Mouse (Mus musculus) gastrocnemius, postnatal 14 days (tissue): ENCODE results near the gene H2-Q1. TPM values are rescaled to one million over a fixed set of nuclear protein-coding genes. Genes with fewer than 3 reads are reported as not detected.
"Not testable (repeated sequence)": the region's sequence is repeated elsewhere in the genome, so short reads cannot be mapped to it uniquely, and the experiment has no call there.

ENCODE experiments used
- DNase-seq: peaks from one replicate; pipeline ENCODE4 v3.0.0; 2021; ENCODE audit warnings: mixed read lengths
- intact Hi-C: fragments of 180-260 bp; cut with DNase I; formaldehyde crosslinking; loops from one replicate; pipeline ENCODE4 v1.15.1; 2025; ENCODE audit warnings: low total_unique reads
- total RNA-seq, 2 experiments: library from RNA; stranded (reverse); gene quantifications; 2 replicates each; pipeline ENCODE4 v1.2.3; 2021

Gene H2-Q1
- total RNA-seq, 2 experiments from 2014 or later = 0.18 to 0.47 TPM

- DNase-seq, intact Hi-C loops: not testable (repeated sequence)
These were observed 11.3 kb downstream of the H2-Q1 start for GRCm38 (mm10) chr17:35331546-35331945.

DNA sequence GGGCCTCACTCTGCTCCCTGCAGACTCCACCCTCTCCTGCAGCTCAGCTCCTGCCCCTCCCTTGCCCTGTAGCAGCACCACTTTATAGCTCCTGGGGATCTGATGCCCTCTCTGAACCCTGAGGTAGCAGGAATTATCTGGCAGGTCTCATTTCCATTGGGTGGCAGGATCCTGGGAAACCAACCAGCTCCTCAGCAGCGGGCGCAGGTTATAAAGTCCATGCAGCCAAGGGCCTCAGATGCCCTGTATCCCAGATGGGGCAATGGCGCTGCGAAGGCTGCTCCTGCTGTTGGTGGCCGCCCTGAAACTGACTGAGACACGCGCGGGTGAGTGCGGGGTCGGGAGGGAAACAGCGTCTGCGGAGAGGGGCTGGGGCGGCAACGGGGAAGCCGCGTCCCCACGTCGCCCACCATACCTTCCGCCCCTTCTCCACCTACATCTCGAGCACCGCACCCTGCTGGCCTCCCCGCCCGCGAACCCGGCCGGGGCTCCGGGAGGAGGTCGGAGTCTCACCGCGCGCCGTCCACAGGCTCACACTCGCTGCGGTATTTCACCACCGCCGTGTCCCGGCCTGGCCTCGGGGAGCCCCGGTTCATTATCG, 22.0 kb downstream of the H2-Q1 start, which contains the start of gene H2-Q2:
TSS of gene H2-Q2 (plus strand) at position 172 of the 601 bp plus-strand sequence.
- DNase-seq = no peak
- intact Hi-C loops = no loop called here

GRCm38 (mm10) chr17:35342711-35343476, 22.7 kb downstream of the H2-Q1 start:
- intact Hi-C loops = no loop called here
- no peak for DNase-seq

- intact Hi-C loops, DNase-seq: not testable (repeated sequence)
These were observed 27.5 kb downstream of the H2-Q1 start for GRCm38 (mm10) chr17:35347659-35348058.

DNA sequence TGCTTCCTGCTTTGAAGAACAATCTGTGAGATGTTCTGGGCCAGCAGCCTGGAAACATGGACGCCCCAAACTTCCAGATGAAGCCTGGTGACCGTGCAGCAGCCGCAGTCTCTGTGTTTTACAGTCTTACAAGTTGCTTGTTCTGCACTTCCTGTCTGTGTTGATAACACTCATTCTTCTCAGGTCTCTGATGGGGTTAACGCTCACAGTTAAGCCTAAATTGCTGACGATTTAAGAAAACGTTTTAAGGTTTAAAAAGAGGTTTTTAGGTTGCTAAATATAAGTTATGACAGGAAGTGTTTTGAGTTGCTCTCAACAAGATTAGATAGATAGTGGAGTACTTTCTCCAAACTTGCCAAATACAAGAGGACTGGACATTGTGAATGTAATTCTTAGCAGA, 33.1 kb downstream of the H2-Q1 start:
- intact Hi-C loops, DNase-seq: not testable (repeated sequence)

DNA sequence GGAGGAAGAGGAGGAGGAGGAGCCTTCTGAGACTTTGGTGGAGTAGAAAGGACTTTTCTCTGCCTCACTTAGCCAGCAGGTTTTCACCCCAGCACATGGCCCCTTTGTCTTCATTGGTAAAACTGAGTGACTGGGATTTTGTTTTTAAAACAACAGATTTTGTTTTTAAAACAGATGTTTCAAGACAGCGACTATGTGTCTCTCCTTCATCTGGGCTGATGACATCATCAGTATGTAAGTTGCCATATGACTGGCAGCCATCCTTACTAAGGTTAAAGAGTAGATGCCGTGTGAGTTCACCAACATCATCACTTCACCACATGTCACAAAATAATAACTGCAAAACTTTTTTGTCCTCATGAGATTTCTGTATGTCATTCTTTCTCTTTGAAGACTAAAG, 33.9 kb downstream of the H2-Q1 start:
- intact Hi-C loops = no loop called here

DNA sequence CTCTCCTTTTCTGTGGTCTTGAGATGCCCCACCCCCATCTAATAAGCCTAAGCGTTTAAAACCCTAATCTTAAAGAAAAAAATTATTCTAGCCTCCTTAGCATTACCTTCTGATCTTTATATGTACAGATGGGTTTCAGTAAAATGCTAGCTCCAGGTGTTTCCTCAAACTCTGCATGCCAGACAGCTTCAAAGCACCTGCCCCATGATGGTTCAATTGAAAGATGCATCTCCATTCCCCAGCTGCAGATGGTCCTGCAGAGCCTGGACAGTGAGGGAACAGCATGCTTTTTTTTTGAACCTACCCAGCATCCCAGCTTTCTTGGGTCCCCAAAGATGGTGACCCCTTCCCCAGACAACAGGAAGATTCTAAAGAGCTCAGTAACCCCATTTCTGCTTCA, 36.9 kb downstream of the H2-Q1 start:
- no peak for DNase-seq
- intact Hi-C loops = no loop called here

More for the DNA sequence above, 33.9 kb downstream of the H2-Q1 start:
- no peak for DNase-seq

- intact Hi-C loops = no loop called here
- DNase-seq = no peak
These were observed 38.7 kb downstream of the H2-Q1 start for GRCm38 (mm10) chr17:35358763-35359469.

- intact Hi-C loops = no loop called here
- DNase-seq = no peak
These were observed 39.3 kb downstream of the H2-Q1 start for GRCm38 (mm10) chr17:35359470-35359862.

Other genes with a start within 250 kb of the H2-Q1 start
- not detected for gene Ly6g6e, start 243.5 kb upstream of the H2-Q1 start, total RNA-seq
- gene Ly6g6d, start 242.3 kb upstream of the H2-Q1 start, total RNA-seq = under 1 TPM; 0.64 TPM
- gene Ly6g6f, start 234.8 kb upstream of the H2-Q1 start, total RNA-seq = not detected
- 10 to 100 TPM; 52.8 to 58.5 TPM for gene Abhd16a, start 231.1 kb upstream of the H2-Q1 start, total RNA-seq
- not detected for gene Ly6g5c, start 212.1 kb upstream of the H2-Q1 start, total RNA-seq
- gene Ly6g5b, start 205.0 kb upstream of the H2-Q1 start, total RNA-seq = under 1 TPM; 0.27 to 0.37 TPM
- gene Gpank1, start 198.9 kb upstream of the H2-Q1 start, total RNA-seq = 1 to 10 TPM; 7.0 to 7.9 TPM
- 100 to 1,000 TPM; 156 to 166 TPM for gene Csnk2b, start 198.4 kb upstream of the H2-Q1 start, total RNA-seq
- 10 to 100 TPM; 14.4 to 16.1 TPM for gene D17H6S53E, start 194.0 kb upstream of the H2-Q1 start, total RNA-seq
- gene Apom, start 188.4 kb upstream of the H2-Q1 start, total RNA-seq = not detected
- gene Bag6, start 185.2 kb upstream of the H2-Q1 start, total RNA-seq = 100 to 1,000 TPM; 193 to 200 TPM
- gene Prrc2a, start 155.5 kb upstream of the H2-Q1 start, total RNA-seq = 100 to 1,000 TPM; 102 to 118 TPM
- gene Aif1, start 144.3 kb upstream of the H2-Q1 start, total RNA-seq = under 1 TPM; 0.71 to 0.90 TPM
- 1 to 10 TPM; 1.5 to 2.8 TPM for gene Lst1, start 132.0 kb upstream of the H2-Q1 start, total RNA-seq
- under 1 TPM in 1 of 2 experiments, not detected in 1; 0.31 TPM for gene Ltb, start 126.0 kb upstream of the H2-Q1 start, total RNA-seq
- under 1 TPM; 0.24 to 0.68 TPM for gene Tnf, start 118.4 kb upstream of the H2-Q1 start, total RNA-seq
- under 1 TPM; 0.42 to 0.78 TPM for gene Lta, start 115.1 kb upstream of the H2-Q1 start, total RNA-seq
- not detected for gene Gm16181, start 99.6 kb upstream of the H2-Q1 start, total RNA-seq
- 1 to 10 TPM; 2.3 to 2.7 TPM for gene Atp6v1g2, start 86.7 kb upstream of the H2-Q1 start, total RNA-seq
- 1 to 10 TPM; 7.6 to 7.9 TPM for gene Nfkbil1, start 84.6 kb upstream of the H2-Q1 start, total RNA-seq
- gene Ddx39b, start 78.7 kb upstream of the H2-Q1 start, total RNA-seq = 100 to 1,000 TPM in 1 of 2 experiments, 10 to 100 TPM in 1; 85.3 to 103 TPM
- 10 to 100 TPM; 34.3 to 40.7 TPM for gene H2-D1, start 57.7 kb upstream of the H2-Q1 start, total RNA-seq
- gene H2-Q2, start 21.8 kb downstream of the H2-Q1 start, total RNA-seq = under 1 TPM; 0.33 to 0.58 TPM
- 1 to 10 TPM; 3.0 to 4.1 TPM for gene H2-Q4, start 59.2 kb downstream of the H2-Q1 start, total RNA-seq
- under 1 TPM in 1 of 2 experiments, not detected in 1; 0.10 TPM for gene H2-Q6, start 104.4 kb downstream of the H2-Q1 start, total RNA-seq
- under 1 TPM; 0.35 to 0.64 TPM for gene H2-Q7, start 118.8 kb downstream of the H2-Q1 start, total RNA-seq
- under 1 TPM in 1 of 2 experiments, not detected in 1; 0.09 TPM for gene H2-Q10, start 149.7 kb downstream of the H2-Q1 start, total RNA-seq
- gene Pou5f1, start 185.6 kb downstream of the H2-Q1 start, total RNA-seq = not detected
- 1 to 10 TPM; 4.5 to 5.4 TPM for gene Tcf19, start 196.4 kb downstream of the H2-Q1 start, total RNA-seq
- gene Cchcr1, start 196.7 kb downstream of the H2-Q1 start, total RNA-seq = 1 to 10 TPM; 2.6 to 3.3 TPM
- gene Psors1c2, start 212.8 kb downstream of the H2-Q1 start, total RNA-seq = not detected
- under 1 TPM; 0.09 to 0.29 TPM for gene Cdsn, start 231.7 kb downstream of the H2-Q1 start, total RNA-seq
- gene 2300002M23Rik, start 247.0 kb downstream of the H2-Q1 start, total RNA-seq = not detected